Mouse (Mus musculus): ENCODE data around the gene Ahcyl1. TPM values are rescaled to one million over a fixed set of nuclear protein-coding genes. Genes with fewer than 3 reads are reported as not detected.

Ahcyl1 gene
- polyA plus RNA-seq, 1 experiment from 2014 or later, result 100 TPM

- Histone ChIP-seq H3K9ac (no peak overlapping the region), H3K27ac (replicated peaks) (no peak overlapping the region), H3K4me3 (no peak overlapping the region), H3K9me3 (no peaks in the 10 kb centered on the region), H3K4me1 (replicated peaks) (peaks cover 26% of the 10 kb centered on the region), H3K4me2 (no peak overlapping the region), H3K36me3 (peaks cover 90% of the 10 kb centered on the region), H3K27me3 (no peaks in the 10 kb centered on the region)
- ATAC-seq (ENCODE audit: low read depth), result no peak
- WGBS, result 90% methylated on average over 8 of the region's 8 CpGs
Measured at GRCm38 (mm10) chr3:107625536-107625935, 70.8 kb downstream of the Ahcyl1 start.

DNA sequence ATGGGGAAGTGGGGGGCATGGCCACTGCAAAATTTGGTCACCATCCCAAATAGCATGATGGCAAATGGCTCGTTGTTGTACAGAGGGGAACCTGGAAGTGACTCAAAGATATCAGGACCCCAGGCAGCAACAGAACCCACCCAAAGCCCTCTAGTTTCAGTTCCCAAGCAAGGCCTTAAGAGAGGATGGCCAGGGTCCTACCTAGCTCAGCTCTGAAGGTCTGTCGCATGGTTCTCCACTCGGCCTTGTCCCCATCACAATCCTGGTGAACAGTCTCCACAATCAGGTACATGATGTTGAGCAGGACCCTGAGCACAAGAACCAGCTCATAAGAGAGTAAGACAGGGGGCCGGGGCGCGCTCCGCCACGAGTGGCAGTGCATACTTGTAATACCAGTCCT, 71.9 kb downstream of the Ahcyl1 start:
- peaks cover 96% of the 10 kb centered on the region for H3K36me3 ChIP-seq
- no peak overlapping the region for H3K4me2 ChIP-seq
- no peaks in the 10 kb centered on the region for H3K27me3 ChIP-seq
- H3K4me3 ChIP-seq, result no peak overlapping the region
- H3K9me3 ChIP-seq, result no peaks in the 10 kb centered on the region
- H3K9ac ChIP-seq, result no peak overlapping the region
- 96% methylated on average over 8 of the region's 8 CpGs for WGBS
- H3K27ac ChIP-seq (replicated peaks), result no peak overlapping the region
- no peak for ATAC-seq (ENCODE audit: low read depth)
- peaks cover 15% of the 10 kb centered on the region for H3K4me1 ChIP-seq (replicated peaks)

GRCm38 (mm10) chr3:107622537-107622936, 73.8 kb downstream of the Ahcyl1 start:
- Histone ChIP-seq H3K4me3 (no peak overlapping the region), H3K9me3 (no peaks in the 10 kb centered on the region), H3K36me3 (peaks cover 97% of the 10 kb centered on the region), H3K4me1 (replicated peaks) (no peaks in the 10 kb centered on the region), H3K27ac (replicated peaks) (no peak overlapping the region), H3K4me2 (no peak overlapping the region), H3K27me3 (no peaks in the 10 kb centered on the region), H3K9ac (no peak overlapping the region)
- ATAC-seq (ENCODE audit: low read depth), result no peak
- WGBS, result 95% methylated on average over 7 of the region's 7 CpGs

DNA sequence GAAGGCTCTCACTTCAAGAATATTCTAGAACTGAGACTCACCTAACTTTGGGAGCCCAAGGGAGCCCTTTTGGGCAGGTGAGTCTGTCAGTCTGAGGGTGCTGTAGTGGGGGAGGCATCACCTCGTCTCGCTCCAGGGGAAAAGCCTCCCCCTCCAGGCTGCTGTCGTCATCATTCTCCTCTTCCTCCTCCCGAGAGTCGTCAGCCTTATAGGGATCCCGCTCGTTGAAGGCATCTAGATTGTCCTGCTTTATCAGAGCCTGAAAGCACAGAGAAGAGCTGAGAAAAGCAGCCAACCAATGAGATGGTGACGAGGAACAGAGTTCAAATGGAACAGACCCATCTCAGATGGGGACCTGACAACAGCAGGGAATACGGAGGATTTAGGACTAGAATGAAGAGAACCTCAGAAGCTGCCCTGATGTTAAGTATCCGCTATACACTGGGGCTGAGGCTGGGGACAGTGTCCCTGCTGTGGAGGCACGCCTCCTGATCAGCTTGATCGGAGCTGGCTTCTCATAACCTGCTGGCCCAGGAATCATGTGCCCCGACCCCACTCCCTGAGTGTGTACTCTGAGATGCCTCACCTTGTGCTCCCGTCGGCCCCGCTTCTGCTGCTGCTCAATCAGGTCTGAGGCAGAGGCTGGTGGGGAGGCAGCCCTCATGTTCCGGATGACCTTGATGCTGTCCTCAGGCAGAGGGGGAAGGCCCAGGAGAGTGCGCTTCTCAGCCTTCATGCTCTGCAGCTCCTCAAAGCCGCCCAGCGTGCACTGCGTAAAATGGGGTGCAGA, 74.9 kb downstream of the Ahcyl1 start:
- no peak for ATAC-seq (ENCODE audit: low read depth)
- Histone ChIP-seq H3K4me2 (no peak overlapping the region), H3K9me3 (no peaks in the 10 kb centered on the region), H3K36me3 (peaks cover 97% of the 10 kb centered on the region), H3K9ac (no peak overlapping the region), H3K4me1 (replicated peaks) (no peaks in the 10 kb centered on the region), H3K27ac (replicated peaks) (no peak overlapping the region), H3K4me3 (no peak overlapping the region), H3K27me3 (no peaks in the 10 kb centered on the region)
- WGBS, result 92% methylated on average over 21 of the region's 21 CpGs

GRCm38 (mm10) chr3:107619911-107620310, 76.4 kb downstream of the Ahcyl1 start:
- 86% methylated on average over 6 of the region's 6 CpGs for WGBS
- Histone ChIP-seq H3K4me2 (no peak overlapping the region), H3K27me3 (no peaks in the 10 kb centered on the region), H3K27ac (replicated peaks) (no peak overlapping the region), H3K36me3 (peaks cover 97% of the 10 kb centered on the region), H3K9ac (no peak overlapping the region), H3K4me3 (no peak overlapping the region), H3K4me1 (replicated peaks) (no peaks in the 10 kb centered on the region), H3K9me3 (no peaks in the 10 kb centered on the region)
- no peak for ATAC-seq (ENCODE audit: low read depth)

DNA sequence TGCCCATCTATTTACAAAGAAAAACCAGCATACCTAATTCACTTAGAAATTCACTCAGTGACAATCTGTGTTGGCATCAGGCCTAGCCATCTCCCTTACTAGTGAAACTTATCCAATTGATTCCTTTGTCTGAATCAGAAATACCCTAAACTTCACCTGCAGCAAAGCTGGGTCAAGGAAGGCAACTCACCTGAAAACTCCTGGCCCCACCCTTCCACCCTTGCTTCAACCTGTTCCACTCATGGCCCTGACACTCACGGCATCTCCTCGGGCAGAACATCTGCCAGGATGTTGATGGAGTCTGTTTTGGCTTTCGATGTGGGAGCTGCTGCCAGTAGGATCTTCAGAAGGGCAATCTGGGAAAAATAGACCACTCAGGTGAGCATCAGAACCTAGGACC, 78.6 kb downstream of the Ahcyl1 start:
- no peak for ATAC-seq (ENCODE audit: low read depth)
- no peaks in the 10 kb centered on the region for H3K4me1 ChIP-seq (replicated peaks)
- H3K4me2 ChIP-seq, result no peak overlapping the region

More for the DNA sequence above, 78.6 kb downstream of the Ahcyl1 start:
- no peak overlapping the region for H3K4me3 ChIP-seq
- 95% methylated on average over 3 of the region's 3 CpGs for WGBS
- H3K27ac ChIP-seq (replicated peaks), result no peak overlapping the region
- H3K27me3 ChIP-seq, result no peaks in the 10 kb centered on the region
- H3K36me3 ChIP-seq, result peaks cover 97% of the 10 kb centered on the region
- H3K9me3 ChIP-seq, result no peaks in the 10 kb centered on the region
- H3K9ac ChIP-seq, result no peak overlapping the region

Other genes starting within 250 kb of the Ahcyl1 start
- 1.8 TPM in 2 replicates for gene Kcnc4, start 237.0 kb downstream of the Ahcyl1 start, polyA plus RNA-seq (2015; fragmentation: Nextera tagmentation; extraction: Ambion mirVana)
- 8.1 and 8.7 TPM in 2 replicates for gene Slc6a17, start 178.5 kb downstream of the Ahcyl1 start, polyA plus RNA-seq (2015; fragmentation: Nextera tagmentation; extraction: Ambion mirVana)
- gene Ubl4b, start 141.5 kb downstream of the Ahcyl1 start, polyA plus RNA-seq (2015; fragmentation: Nextera tagmentation; extraction: Ambion mirVana), result not detected in 2 replicates
- 0.58 TPM in 1 of 2 replicates, not detected in the other for gene Alx3, start 101.5 kb downstream of the Ahcyl1 start, polyA plus RNA-seq (2015; fragmentation: Nextera tagmentation; extraction: Ambion mirVana)
- not detected in 2 replicates for gene Gm10961, start 65.2 kb downstream of the Ahcyl1 start, polyA plus RNA-seq (2015; fragmentation: Nextera tagmentation; extraction: Ambion mirVana)
- 128 and 133 TPM in 2 replicates for gene Strip1, start 64.9 kb downstream of the Ahcyl1 start, polyA plus RNA-seq (2015; fragmentation: Nextera tagmentation; extraction: Ambion mirVana)
- gene Csf1, start 63.9 kb upstream of the Ahcyl1 start, polyA plus RNA-seq (2015; fragmentation: Nextera tagmentation; extraction: Ambion mirVana), result 7.9 and 8.4 TPM in 2 replicates
- not detected in 2 replicates for gene Eps8l3, start 180.7 kb upstream of the Ahcyl1 start, polyA plus RNA-seq (2015; fragmentation: Nextera tagmentation; extraction: Ambion mirVana)
- gene Gstm5, start 199.3 kb upstream of the Ahcyl1 start, polyA plus RNA-seq (2015; fragmentation: Nextera tagmentation; extraction: Ambion mirVana), result 254 and 286 TPM in 2 replicates
- 98.5 and 102 TPM in 2 replicates for gene Gstm7, start 235.3 kb upstream of the Ahcyl1 start, polyA plus RNA-seq (2015; fragmentation: Nextera tagmentation; extraction: Ambion mirVana)
- gene Gstm6, start 247.2 kb upstream of the Ahcyl1 start, polyA plus RNA-seq (2015; fragmentation: Nextera tagmentation; extraction: Ambion mirVana), result 11.5 and 14.8 TPM in 2 replicates